Mouse (Mus musculus) liver, embryonic 14.5 days (tissue): ENCODE results near the gene Hccs.

Source experiments
- CTCF ChIP-seq: IDR thresholded peaks from 2 replicates; pipeline ENCODE4 v1.5.1; 2016; ENCODE audit warnings: antibody characterized with exemption, low read depth, control low read depth
- EP300 ChIP-seq: IDR thresholded peaks from 2 replicates; pipeline ENCODE4 v1.6.1; 2016; ENCODE audit warnings: antibody characterized with exemption, low read depth

- TF ChIP-seq CTCF, result no peak
- TF ChIP-seq EP300, result no peak
Observed at GRCm38 (mm10) chrX:169263433-169264172, 56.6 kb downstream of the Hccs start.
